Mouse (Mus musculus): Measurements from ENCODE around the gene Esyt2. TPM values are rescaled to one million over a fixed set of nuclear protein-coding genes. Genes with fewer than 3 reads are reported as not detected.
A peak's percentile ranks its signal among the peaks of the same experiment; 100 is the strongest.
"Not testable (repeated sequence)": the region's sequence is repeated elsewhere in the genome, so short reads cannot be mapped to it uniquely, and the experiment has no call there.

The Esyt2 gene
- polyA plus RNA-seq, 1 experiment from 2014 or later, result 37.5 TPM

GRCm38 (mm10) chr12:116275086-116275485 lies 5.9 kb upstream of the Esyt2 start, which contains the start of gene Gm11027:
Gene Gm11027 (plus strand): TSS chr12:116275386.
- H3K27me3 ChIP-seq (replicated peaks; ENCODE audit: control insufficient read depth, insufficient read depth, low read length); H3K4me3 ChIP-seq (ENCODE audit: low read depth, low read length); H3K9me3 ChIP-seq (ENCODE audit: control insufficient read depth, low read length); H3K4me2 ChIP-seq (ENCODE audit: low read length); H3K27ac ChIP-seq (ENCODE audit: low read depth); DNase-seq (ENCODE audit: low spot score); H3K36me3 ChIP-seq (ENCODE audit: control insufficient read depth, insufficient read depth, low read length); ATAC-seq (replicated peaks; ENCODE audit: low FRiP score, low TSS enrichment, low read depth); H3K9ac ChIP-seq (ENCODE audit: low read length); H3K4me1 ChIP-seq (replicated peaks; ENCODE audit: control insufficient read depth, insufficient read depth, low read length): not testable (repeated sequence)
- WGBS, result 73% methylated on average over 2 of the region's 2 CpGs

GRCm38 (mm10) chr12:116275631-116276030 lies 5.4 kb upstream of the Esyt2 start:
- no peak overlapping the region for H3K27ac ChIP-seq (ENCODE audit: low read depth)
- H3K4me2 ChIP-seq (ENCODE audit: low read length), result no peak overlapping the region
- no peak for DNase-seq (ENCODE audit: low spot score)
- H3K9ac ChIP-seq (ENCODE audit: low read length), result no peak overlapping the region
- no peaks in the 10 kb centered on the region for H3K27me3 ChIP-seq (replicated peaks; ENCODE audit: control insufficient read depth, insufficient read depth, low read length)
- H3K9me3 ChIP-seq (ENCODE audit: control insufficient read depth, low read length), result no peaks in the 10 kb centered on the region
- H3K36me3 ChIP-seq (ENCODE audit: control insufficient read depth, insufficient read depth, low read length), result no peaks in the 10 kb centered on the region
- ATAC-seq (replicated peaks; ENCODE audit: low FRiP score, low TSS enrichment, low read depth), result no peak
- no peak overlapping the region for H3K4me3 ChIP-seq (ENCODE audit: low read depth, low read length)
- WGBS, result 89% methylated on average over 4 of the region's 4 CpGs
- H3K4me1 ChIP-seq (replicated peaks; ENCODE audit: control insufficient read depth, insufficient read depth, low read length), result no peaks in the 10 kb centered on the region

- Histone ChIP-seq H3K27ac (ENCODE audit: low read depth) (no peak overlapping the region), H3K4me3 (ENCODE audit: low read depth, low read length) (no peak overlapping the region), H3K4me1 (replicated peaks; ENCODE audit: control insufficient read depth, insufficient read depth, low read length) (no peaks in the 10 kb centered on the region; the same call in 1 of the 2 replicates), H3K4me2 (ENCODE audit: low read length) (no peak overlapping the region), H3K9me3 (ENCODE audit: control insufficient read depth, low read length) (no peaks in the 10 kb centered on the region), H3K9ac (ENCODE audit: low read length) (no peak overlapping the region), H3K27me3 (replicated peaks; ENCODE audit: control insufficient read depth, insufficient read depth, low read length) (no peaks in the 10 kb centered on the region), H3K36me3 (ENCODE audit: control insufficient read depth, insufficient read depth, low read length) (no peaks in the 10 kb centered on the region)
- WGBS, result 65% methylated on average over 2 of the region's 2 CpGs
- ATAC-seq (replicated peaks; ENCODE audit: low FRiP score, low TSS enrichment, low read depth) (no peak), DNase-seq (ENCODE audit: low spot score) (no peak)
Observed at GRCm38 (mm10) chr12:116276961-116277360, 4.0 kb upstream of the Esyt2 start.

GRCm38 (mm10) chr12:116278541-116278940 lies 2.5 kb upstream of the Esyt2 start:
- 96% methylated on average over 1 of the region's 1 CpGs for WGBS
- ATAC-seq (replicated peaks; ENCODE audit: low FRiP score, low TSS enrichment, low read depth) (no peak), DNase-seq (ENCODE audit: low spot score) (no peak)
- Histone ChIP-seq H3K9me3 (ENCODE audit: control insufficient read depth, low read length) (no peaks in the 10 kb centered on the region), H3K4me1 (replicated peaks; ENCODE audit: control insufficient read depth, insufficient read depth, low read length) (peaks cover 6% of the 10 kb centered on the region; the same call in 1 of the 2 replicates), H3K9ac (ENCODE audit: low read length) (no peak overlapping the region), H3K27ac (ENCODE audit: low read depth) (no peak overlapping the region), H3K36me3 (ENCODE audit: control insufficient read depth, insufficient read depth, low read length) (no peaks in the 10 kb centered on the region), H3K4me3 (ENCODE audit: low read depth, low read length) (no peak overlapping the region), H3K4me2 (ENCODE audit: low read length) (no peak overlapping the region), H3K27me3 (replicated peaks; ENCODE audit: control insufficient read depth, insufficient read depth, low read length) (no peaks in the 10 kb centered on the region)

- Histone ChIP-seq H3K27ac (ENCODE audit: low read depth) (no peak overlapping the region), H3K36me3 (ENCODE audit: control insufficient read depth, insufficient read depth, low read length) (no peaks in the 10 kb centered on the region), H3K4me3 (ENCODE audit: low read depth, low read length) (no peak overlapping the region), H3K4me1 (replicated peaks; ENCODE audit: control insufficient read depth, insufficient read depth, low read length) (peaks cover 6% of the 10 kb centered on the region; the same call in 1 of the 2 replicates), H3K9me3 (ENCODE audit: control insufficient read depth, low read length) (no peaks in the 10 kb centered on the region), H3K9ac (ENCODE audit: low read length) (no peak overlapping the region), H3K4me2 (ENCODE audit: low read length) (no peak overlapping the region), H3K27me3 (replicated peaks; ENCODE audit: control insufficient read depth, insufficient read depth, low read length) (no peaks in the 10 kb centered on the region)
- DNase-seq (ENCODE audit: low spot score), result no peak
- WGBS, result 89% methylated on average over 2 of the region's 2 CpGs
- ATAC-seq (replicated peaks; ENCODE audit: low FRiP score, low TSS enrichment, low read depth), result no peak
Observed at GRCm38 (mm10) chr12:116279181-116279580, 1.8 kb upstream of the Esyt2 start.

GRCm38 (mm10) chr12:116280149-116280652 lies 795 bp upstream of the Esyt2 start:
- H3K36me3 ChIP-seq (ENCODE audit: control insufficient read depth, insufficient read depth, low read length), result no peaks in the 10 kb centered on the region
- no peaks in the 10 kb centered on the region for H3K27me3 ChIP-seq (replicated peaks; ENCODE audit: control insufficient read depth, insufficient read depth, low read length)
- peak overlapping the region; percentile 74 for H3K9ac ChIP-seq (ENCODE audit: low read length)
- peak overlapping the region; percentile 98 for H3K27ac ChIP-seq (ENCODE audit: low read depth)
- peaks cover 6% of the 10 kb centered on the region; the same call in 1 of the 2 replicates for H3K4me1 ChIP-seq (replicated peaks; ENCODE audit: control insufficient read depth, insufficient read depth, low read length)
- 2% methylated on average over 7 of the region's 7 CpGs for WGBS
- ATAC-seq (replicated peaks; ENCODE audit: low FRiP score, low TSS enrichment, low read depth) (peak; percentile 30), DNase-seq (ENCODE audit: low spot score) (no peak)
- H3K4me3 ChIP-seq (ENCODE audit: low read depth, low read length), result peak overlapping the region; percentile 62
- H3K4me2 ChIP-seq (ENCODE audit: low read length), result peak overlapping the region; percentile 60
- H3K9me3 ChIP-seq (ENCODE audit: control insufficient read depth, low read length), result no peaks in the 10 kb centered on the region

- H3K4me2 ChIP-seq (ENCODE audit: low read length), result peak overlapping the region; percentile 88
- ATAC-seq (replicated peaks; ENCODE audit: low FRiP score, low TSS enrichment, low read depth), result no peak; the same call in 1 of the 2 replicates
- no peaks in the 10 kb centered on the region for H3K27me3 ChIP-seq (replicated peaks; ENCODE audit: control insufficient read depth, insufficient read depth, low read length)
- DNase-seq (ENCODE audit: low spot score), result peak; percentile 73
- peak overlapping the region; percentile 62 for H3K4me3 ChIP-seq (ENCODE audit: low read depth, low read length)
- peaks cover 6% of the 10 kb centered on the region; the same call in 1 of the 2 replicates for H3K4me1 ChIP-seq (replicated peaks; ENCODE audit: control insufficient read depth, insufficient read depth, low read length)
- no peaks in the 10 kb centered on the region for H3K36me3 ChIP-seq (ENCODE audit: control insufficient read depth, insufficient read depth, low read length)
- H3K27ac ChIP-seq (ENCODE audit: low read depth), result peak overlapping the region; percentile 98
- under 1% methylated on average over 55 of the region's 55 CpGs for WGBS
- no peaks in the 10 kb centered on the region for H3K9me3 ChIP-seq (ENCODE audit: control insufficient read depth, low read length)
- peak overlapping the region; percentile 74 for H3K9ac ChIP-seq (ENCODE audit: low read length)
Observed at GRCm38 (mm10) chr12:116281427-116282281, 658 bp downstream of the Esyt2 start.

- H3K36me3 ChIP-seq (ENCODE audit: control insufficient read depth, insufficient read depth, low read length), result no peaks in the 10 kb centered on the region
- peaks cover 6% of the 10 kb centered on the region; the same call in 1 of the 2 replicates for H3K4me1 ChIP-seq (replicated peaks; ENCODE audit: control insufficient read depth, insufficient read depth, low read length)
- ATAC-seq (replicated peaks; ENCODE audit: low FRiP score, low TSS enrichment, low read depth) (no peak), DNase-seq (ENCODE audit: low spot score) (no peak)
- peak overlapping the region; percentile 88 for H3K4me2 ChIP-seq (ENCODE audit: low read length)
- WGBS, result 87% methylated on average over 2 of the region's 2 CpGs
- H3K27me3 ChIP-seq (replicated peaks; ENCODE audit: control insufficient read depth, insufficient read depth, low read length), result no peaks in the 10 kb centered on the region
- 0 out of 2 replicates have a peak overlapping the region, but pooled peaks have one; percentile 6 for H3K4me3 ChIP-seq (ENCODE audit: low read depth, low read length)
- H3K27ac ChIP-seq (ENCODE audit: low read depth), result no peak overlapping the region
- no peak overlapping the region for H3K9ac ChIP-seq (ENCODE audit: low read length)
- no peaks in the 10 kb centered on the region for H3K9me3 ChIP-seq (ENCODE audit: control insufficient read depth, low read length)
Observed at GRCm38 (mm10) chr12:116282856-116283255, 1.9 kb downstream of the Esyt2 start.

Data from intestine, embryonic 14.5 days (tissue).